Mouse (Mus musculus) liver, embryonic 12.5 days (tissue): ENCODE data around the gene Zfp947. TPM values are rescaled to one million over a fixed set of nuclear protein-coding genes. Genes with fewer than 3 reads are reported as not detected.
"Not testable (repeated sequence)": the region's sequence is repeated elsewhere in the genome, so short reads cannot be mapped to it uniquely, and the experiment has no call there.

ENCODE experiments used
- ATAC-seq: fragments of 200-750 bp; cut with Nextera tagmentation; 2 replicates; pipeline ENCODE4 v1.8.0; 2017; ENCODE audit warnings: moderate number of reproducible peaks, mild to moderate bottlenecking, moderate library complexity
- H3K27ac ChIP-seq: fragments of 300-500 bp; sonication (generic); 2 replicates; pipeline ENCODE4 v1.5.1; 2016; ENCODE audit warnings: mild to moderate bottlenecking
- H3K27me3 ChIP-seq: fragments of 300-500 bp; sonication (generic); replicated peaks from 2 replicates; pipeline ENCODE4 v1.6.1; 2016; ENCODE audit warnings: mild to moderate bottlenecking, moderate library complexity
- H3K36me3 ChIP-seq: fragments of 300-500 bp; sonication (generic); 2 replicates; pipeline ENCODE4 v1.6.1; 2016; ENCODE audit warnings: mild to moderate bottlenecking, moderate library complexity
- H3K4me1 ChIP-seq: fragments of 300-500 bp; sonication (generic); 2 replicates; pipeline ENCODE4 v1.6.1; 2016
- H3K4me2 ChIP-seq: fragments of 300-500 bp; sonication (generic); 2 replicates; pipeline ENCODE4 v1.6.1; 2016; ENCODE audit warnings: mild to moderate bottlenecking, moderate library complexity
- H3K4me3 ChIP-seq: fragments of 300-500 bp; sonication (generic); 2 replicates; pipeline ENCODE4 v1.5.1; 2016; ENCODE audit warnings: mild to moderate bottlenecking, moderate library complexity
- H3K9ac ChIP-seq: fragments of 300-500 bp; sonication (generic); 2 replicates; pipeline ENCODE4 v1.6.1; 2016; ENCODE audit warnings: mild to moderate bottlenecking, moderate library complexity
- H3K9me3 ChIP-seq: fragments of 300-500 bp; sonication (generic); replicated peaks from 2 replicates; pipeline ENCODE4 v1.6.1; 2016; ENCODE audit warnings: mild to moderate bottlenecking, moderate library complexity
- WGBS: fragments of 180-500 bp; shearing (Covaris S2); methylation state at CpG from one replicate; pipeline ENCODE4 v1.1.7; 2016; ENCODE audit not compliant: insufficient replicate concordance; 5-methylcytosine and 5-hydroxymethylcytosine counted together
- polyA plus RNA-seq: library from polyadenylated mRNA; unstranded; fragments of >200 nt; fragmentation: Nextera tagmentation; extraction: Ambion mirVana; gene quantifications from 2 replicates; pipeline ENCODE4 v1.2.1, GENCODE M21; 2016

The Zfp947 gene
- 0.68 and 0.77 TPM in 2 replicates for polyA plus RNA-seq

DNA sequence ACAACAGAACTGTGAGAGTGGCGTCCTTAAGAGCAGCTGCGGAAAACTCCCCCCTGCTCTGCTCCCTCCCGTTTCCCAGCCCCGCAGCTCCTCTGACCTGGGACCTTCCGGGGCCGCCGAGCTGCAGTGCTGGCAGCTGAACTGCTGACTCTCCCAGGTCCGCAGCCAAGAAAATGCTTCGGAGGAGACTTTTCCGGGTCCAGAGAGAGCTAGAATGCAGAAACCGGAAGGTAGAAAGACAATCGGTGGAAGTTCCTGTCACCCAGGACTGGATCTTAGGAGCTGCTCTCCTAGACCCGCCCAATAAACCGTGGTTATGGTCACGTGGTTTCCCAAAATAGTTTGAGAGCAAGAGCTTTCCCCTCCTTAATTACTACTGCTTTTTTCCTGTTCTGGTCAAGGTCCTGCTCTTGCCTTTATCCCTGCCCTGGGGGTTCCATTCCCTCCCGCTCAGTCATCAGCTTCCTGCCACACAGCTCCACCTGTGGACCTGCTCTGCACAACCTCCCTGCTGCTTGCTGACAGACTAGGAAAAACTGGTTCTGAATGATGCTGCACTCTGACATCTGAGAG, at the start of gene Zfp947:
Gene Zfp947 (minus strand): TSS at position 469 of the 573 bp plus-strand sequence.
- H3K36me3 ChIP-seq, H3K9me3 ChIP-seq, H3K4me1 ChIP-seq, H3K27me3 ChIP-seq, H3K27ac ChIP-seq: not testable (repeated sequence)
- peak within 1 kb of the TSS; percentile 61 for H3K4me3 ChIP-seq
- peak within 1 kb of the TSS; percentile 68 for H3K4me2 ChIP-seq
- peak within 1 kb of the TSS; percentile 64 for H3K9ac ChIP-seq
- WGBS: under 1% methylated on average over 16 of the region's 16 CpGs
- peak; percentile 90 for ATAC-seq

- H3K27me3 ChIP-seq, H3K36me3 ChIP-seq, H3K27ac ChIP-seq, H3K4me1 ChIP-seq, H3K9me3 ChIP-seq: not testable (repeated sequence)
- 8% methylated on average over 3 of the region's 3 CpGs for WGBS
- peak overlapping the region; percentile 61 for H3K4me3 ChIP-seq
- H3K4me2 ChIP-seq: peak overlapping the region; percentile 68
- peak overlapping the region; percentile 64; the same call in 1 of the 2 replicates for H3K9ac ChIP-seq
- ATAC-seq: peak; percentile 57; the same call in 1 of the 2 replicates
Measured at GRCm38 (mm10) chr17:22165304-22165703, 686 bp downstream of the Zfp947 start.

DNA sequence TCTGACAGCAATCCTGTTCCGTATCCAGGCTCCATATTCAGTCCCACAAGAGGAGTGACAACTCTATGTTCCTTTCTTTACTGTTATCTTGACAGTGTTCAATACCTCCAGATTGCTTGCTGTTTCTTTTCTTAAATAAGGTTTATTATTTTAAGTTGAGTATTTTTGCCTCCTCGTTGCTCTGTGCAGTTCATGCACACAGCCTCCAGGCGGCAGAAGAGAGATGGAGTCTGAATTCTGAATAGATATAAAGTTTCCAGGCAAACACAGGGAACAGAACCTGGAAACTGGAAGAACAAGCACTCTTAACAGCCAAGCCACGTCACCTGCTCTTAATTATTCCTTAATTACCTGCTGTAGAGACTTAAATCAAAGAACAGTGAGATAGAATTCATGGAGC, 12.0 kb downstream of the Zfp947 start:
- not testable (repeated sequence) for ATAC-seq, H3K9me3 ChIP-seq, H3K9ac ChIP-seq, H3K27me3 ChIP-seq, H3K36me3 ChIP-seq, H3K4me3 ChIP-seq, H3K27ac ChIP-seq, H3K4me2 ChIP-seq, H3K4me1 ChIP-seq
- whole genome bisulfite sequencing: 48% methylated on average over 4 of the region's 4 CpGs

GRCm38 (mm10) chr17:22118770-22119169, 47.2 kb downstream of the Zfp947 start:
- Histone ChIP-seq H3K36me3 (no peaks in the 10 kb centered on the region), H3K9me3 (0 out of 2 replicates have a peak, but pooled peaks cover 3% of the 10 kb centered on the region), H3K9ac (no peak overlapping the region), H3K4me2 (no peak overlapping the region), H3K27ac (no peak overlapping the region), H3K4me3 (no peak overlapping the region), H3K27me3 (no peaks in the 10 kb centered on the region), H3K4me1 (no peaks in the 10 kb centered on the region)
- ATAC-seq: no peak

Other genes starting within 250 kb of the Zfp947 start
- 12.0 and 12.9 TPM in 2 replicates for gene Zfp942, start 203.7 kb downstream of the Zfp947 start, polyA plus RNA-seq
- gene Zfp943, start 203.6 kb downstream of the Zfp947 start, polyA plus RNA-seq: 7.4 and 7.9 TPM in 2 replicates
- 1.5 and 1.6 TPM in 2 replicates for gene Zfp994, start 59.4 kb upstream of the Zfp947 start, polyA plus RNA-seq
- 5.0 and 5.3 TPM in 2 replicates for gene CT030661.1, start 148.6 kb upstream of the Zfp947 start, polyA plus RNA-seq
- gene Zfp944, start 195.2 kb upstream of the Zfp947 start, polyA plus RNA-seq: 7.6 and 7.7 TPM in 2 replicates
- 5.3 and 5.5 TPM in 2 replicates for gene Zfp758, start 195.3 kb upstream of the Zfp947 start, polyA plus RNA-seq